Mouse (Mus musculus): ENCODE data around the gene Hcn2. TPM values are rescaled to one million over a fixed set of nuclear protein-coding genes. Genes with fewer than 3 reads are reported as not detected.

The Hcn2 gene
- total RNA-seq (2023): not detected

GRCm38 (mm10) chr10:79716254-79716987 lies at the start of gene Hcn2:
Gene Hcn2, plus strand, starts transcription at chr10:79716634.

GRCm38 (mm10) chr10:79668771-79669575 lies 47.5 kb upstream of the Hcn2 start, which contains the start of gene Tpgs1:
Gene Tpgs1, plus strand, starts transcription at chr10:79669369.

GRCm38 (mm10) chr10:79681591-79682245 lies 34.7 kb upstream of the Hcn2 start, which contains the start of gene Cdc34:
Gene Cdc34, plus strand, starts transcription at chr10:79682195.

GRCm38 (mm10) chr10:79688720-79689119 lies 27.7 kb upstream of the Hcn2 start, which contains the start of gene Gzmm:
Gene Gzmm, plus strand, starts transcription at chr10:79689020.

GRCm38 (mm10) chr10:79704065-79704969 lies 12.1 kb upstream of the Hcn2 start, which contains the start of gene Bsg:
Gene Bsg, plus strand, starts transcription at chr10:79704491.

GRCm38 (mm10) chr10:79745898-79746773 lies 29.7 kb downstream of the Hcn2 start, which contains the start of gene Polrmt:
Gene Polrmt, minus strand, starts transcription at chr10:79746581.

GRCm38 (mm10) chr10:79754856-79755516 lies 38.6 kb downstream of the Hcn2 start, which contains the start of gene Fgf22:
Gene Fgf22, plus strand, starts transcription at chr10:79755076.

GRCm38 (mm10) chr10:79766508-79767325 lies 50.3 kb downstream of the Hcn2 start, which contains the start of gene Rnf126:
Gene Rnf126, minus strand, starts transcription at chr10:79766952.

GRCm38 (mm10) chr10:79777103-79777531 lies 60.7 kb downstream of the Hcn2 start, which contains the start of gene Fstl3:
Gene Fstl3, plus strand, starts transcription at chr10:79777272.

Other genes starting within 250 kb of the Hcn2 start
- gene Vmn2r83, start 247.9 kb upstream of the Hcn2 start, total RNA-seq (2023): not detected
- gene Plpp2, start 182.8 kb upstream of the Hcn2 start, total RNA-seq (2023): 1.7 TPM
- gene Mier2, start 161.4 kb upstream of the Hcn2 start, total RNA-seq (2023): 47.6 TPM
- gene Theg, start 129.3 kb upstream of the Hcn2 start, total RNA-seq (2023): not detected
- gene C2cd4c, start 102.6 kb upstream of the Hcn2 start, total RNA-seq (2023): not detected
- gene Shc2, start 78.7 kb upstream of the Hcn2 start, total RNA-seq (2023): not detected
- gene Odf3l2, start 70.9 kb upstream of the Hcn2 start, total RNA-seq (2023): not detected
- gene Madcam1, start 52.1 kb upstream of the Hcn2 start, total RNA-seq (2023): not detected
- 16.9 TPM for gene Tpgs1, start 47.3 kb upstream of the Hcn2 start, total RNA-seq (2023)
- gene Cdc34, start 34.4 kb upstream of the Hcn2 start, total RNA-seq (2023): 74.7 TPM
- gene Gzmm, start 27.6 kb upstream of the Hcn2 start, total RNA-seq (2023): 3.1 TPM
- 108 TPM for gene Bsg, start 12.1 kb upstream of the Hcn2 start, total RNA-seq (2023)
- 71.2 TPM for gene Polrmt, start 29.9 kb downstream of the Hcn2 start, total RNA-seq (2023)
- gene Fgf22, start 38.4 kb downstream of the Hcn2 start, total RNA-seq (2023): not detected
- 62.8 TPM for gene Rnf126, start 50.3 kb downstream of the Hcn2 start, total RNA-seq (2023)
- gene Fstl3, start 60.6 kb downstream of the Hcn2 start, total RNA-seq (2023): 1.1 TPM
- gene Prss57, start 74.3 kb downstream of the Hcn2 start, total RNA-seq (2023): not detected
- gene Palm, start 76.9 kb downstream of the Hcn2 start, total RNA-seq (2023): 5.8 TPM
- not detected for gene Misp, start 104.4 kb downstream of the Hcn2 start, total RNA-seq (2023)
- 606 TPM for gene Ptbp1, start 137.8 kb downstream of the Hcn2 start, total RNA-seq (2023)
- gene Prtn3, start 157.8 kb downstream of the Hcn2 start, total RNA-seq (2023): not detected
- not detected for gene Plppr3, start 158.0 kb downstream of the Hcn2 start, total RNA-seq (2023)
- not detected for gene Elane, start 169.6 kb downstream of the Hcn2 start, total RNA-seq (2023)
- gene Cfd, start 174.2 kb downstream of the Hcn2 start, total RNA-seq (2023): not detected
- gene Med16, start 192.3 kb downstream of the Hcn2 start, total RNA-seq (2023): 61.6 TPM
- not detected for gene Gm26602, start 194.2 kb downstream of the Hcn2 start, total RNA-seq (2023)
- gene Kiss1r, start 200.3 kb downstream of the Hcn2 start, total RNA-seq (2023): 0.73 TPM
- gene R3hdm4, start 204.6 kb downstream of the Hcn2 start, total RNA-seq (2023): 102 TPM
- gene Arid3a, start 210.4 kb downstream of the Hcn2 start, total RNA-seq (2023): 7.3 TPM
- 48.8 TPM for gene Wdr18, start 243.5 kb downstream of the Hcn2 start, total RNA-seq (2023)